In genomic region chr7:64139866-64140265, GRCm38 (mm10) we compare ENCODE assay signal across 18 mouse cellular contexts. TPM values are rescaled to one million over a fixed set of nuclear protein-coding genes. Genes with fewer than 3 reads are reported as not detected.
"Had no signal": no experiment of that assay in that cellular context is flagged by ENCODE, and none has a peak within 500 bp of the region (broad histone marks: within the 10 kb centered on the region; RNA-seq: fewer than 3 reads in every experiment).

No protein-coding gene starts in this region.

- DNase-seq: liver, embryonic 13.5 days; liver, postnatal 0 days; lung, adult 2 months; lung, postnatal 14 days; lung, postnatal 36 days; right cerebral cortex, postnatal 14 days; right cerebral cortex, postnatal 4 days; spleen, adult 18-20 months had no signal

- H3K4me3 ChIP-seq: liver, embryonic 13.5 days; liver, embryonic 15.5 days; lung, embryonic 15.5 days; megakaryocyte, embryonic 14.5 days; midbrain, embryonic 13.5 days; midbrain, embryonic 15.5 days; neural tube, embryonic 12.5 days had no signal

- H3K4me2 ChIP-seq: liver, embryonic 13.5 days; liver, embryonic 15.5 days; lung, embryonic 15.5 days; midbrain, embryonic 11.5 days; midbrain, embryonic 13.5 days; midbrain, embryonic 15.5 days; neural tube, embryonic 12.5 days had no signal

- H3K27me3 ChIP-seq: liver, embryonic 13.5 days; liver, embryonic 15.5 days; lung, embryonic 15.5 days; midbrain, embryonic 13.5 days; midbrain, embryonic 15.5 days; neural tube, embryonic 12.5 days had no signal

- H3K27ac ChIP-seq: liver, embryonic 13.5 days; liver, embryonic 15.5 days; lung, embryonic 15.5 days; midbrain, embryonic 13.5 days; midbrain, embryonic 15.5 days; neural tube, embryonic 12.5 days had no signal

- H3K36me3 ChIP-seq: liver, embryonic 13.5 days; liver, embryonic 15.5 days; lung, embryonic 15.5 days; midbrain, embryonic 13.5 days; midbrain, embryonic 15.5 days; neural tube, embryonic 12.5 days had no signal

- ATAC-seq: liver, postnatal 0 days; lung, postnatal 0 days; midbrain, embryonic 13.5 days; midbrain, embryonic 15.5 days had no signal

- H3K9ac ChIP-seq: liver, embryonic 13.5 days; liver, embryonic 15.5 days; liver, postnatal 0 days; lung, embryonic 15.5 days; midbrain, embryonic 13.5 days; midbrain, embryonic 15.5 days; neural tube, embryonic 12.5 days had no signal

- H3K9me3 ChIP-seq: liver, embryonic 13.5 days; liver, embryonic 15.5 days; lung, embryonic 15.5 days; midbrain, embryonic 13.5 days; midbrain, embryonic 15.5 days; neural tube, embryonic 12.5 days had no signal

- H3K4me1 ChIP-seq: liver, embryonic 13.5 days; liver, embryonic 15.5 days; lung, embryonic 15.5 days; midbrain, embryonic 13.5 days; midbrain, embryonic 15.5 days; neural tube, embryonic 12.5 days had no signal

RNA-seq across cellular contexts. Expression of gene Trpm1, which starts 13.8 kb away (rescaled TPM):
- polyA plus RNA-seq: liver, embryonic 13.5 days; liver, embryonic 15.5 days; liver, postnatal 0 days; lung, embryonic 15.5 days; lung, postnatal 0 days; macrophage; stomach, embryonic 14.5 days had no signal
